In genomic region chr4:102884228-102884627, GRCm38 (mm10) we compare ENCODE assay signal across 24 mouse cellular contexts.
DNase-seq lines count a peak whose midpoint lies in the region; ATAC-seq and TF ChIP-seq lines count a peak whose summit lies in the region.
"Had no signal": no experiment of that assay in that cellular context is flagged by ENCODE, and none has a peak within 500 bp of the region (broad histone marks: within the 10 kb centered on the region; RNA-seq: fewer than 3 reads in every experiment).

No protein-coding gene starts in this region.

- peak; percentile 39; the same call in 1 of the 2 replicates for ATAC-seq in frontal cortex, adult (ENCODE audit: low TSS enrichment)
- ATAC-seq: forebrain, embryonic 14.5 days; forebrain, embryonic 16.5 days; Patski had no signal

- TF ChIP-seq CTCF in left cerebral cortex, adult 2 months (IDR thresholded peaks at IDR 0.05): no peak

- intact Hi-C loops in left cerebral cortex, adult 2 months (cut with DNase I): no loop called here

- DNase-seq in frontal cortex, postnatal 14 days (ENCODE audit: low spot score in 2 of 2): no peak
- DNase-seq in left cerebral cortex, adult 2 months (ENCODE audit: extremely low spot score in 1 of 2, low spot score in 2 of 2): no peak
- no peak for DNase-seq in left cerebral cortex, adult 18-20 months (ENCODE audit: low spot score in 2 of 2)
- DNase-seq in adrenal gland, postnatal 36 days: no peak
- DNase-seq: adrenal gland, adult 2 months; adrenal gland, postnatal 10 days; adrenal gland, postnatal 25 days; B cell, adult 2 months; cerebellum, adult 11 months; cerebellum, adult 18-20 months; cerebellum, adult 8-10 months; cerebellum, adult 9-11 months; cerebellum, postnatal 14 days; cerebellum, postnatal 36 days; embryo, embryonic 11 days had no signal

- peak overlapping the region; percentile 44; the same call in 1 of the 2 replicates for H3K27ac ChIP-seq in left cerebral cortex, adult 2 months
- H3K27ac ChIP-seq: embryonic facial prominence, embryonic 13.5 days; embryonic facial prominence, embryonic 15.5 days; forebrain, embryonic 10.5 days; forebrain, embryonic 12.5 days had no signal

- no peak overlapping the region for H3K4me3 ChIP-seq in left cerebral cortex, adult 2 months
- H3K4me3 ChIP-seq: embryonic facial prominence, embryonic 13.5 days; embryonic facial prominence, embryonic 15.5 days; erythroblast, embryonic 14.5 days; forebrain, embryonic 10.5 days; forebrain, embryonic 12.5 days had no signal
